Mouse (Mus musculus) liver, postnatal 0 days (tissue): ENCODE data around the gene Tspan14.

Experiments used
- CTCF ChIP-seq: sonication (generic); IDR thresholded peaks from 2 replicates; pipeline ENCODE4 v1.5.1; 2016; ENCODE audit warnings: antibody characterized with exemption, low read depth
- EP300 ChIP-seq: IDR thresholded peaks from 2 replicates; pipeline ENCODE4 v1.6.1; 2016; ENCODE audit warnings: antibody characterized with exemption, low read depth, mild to moderate bottlenecking

- TF ChIP-seq CTCF (no peak), EP300 (no peak)
These were observed 24.2 kb downstream of the Tspan14 start for GRCm38 (mm10) chr14:40942429-40942828.
